Mouse (Mus musculus): ENCODE measurements around the gene Sds.

Sds gene

DNA sequence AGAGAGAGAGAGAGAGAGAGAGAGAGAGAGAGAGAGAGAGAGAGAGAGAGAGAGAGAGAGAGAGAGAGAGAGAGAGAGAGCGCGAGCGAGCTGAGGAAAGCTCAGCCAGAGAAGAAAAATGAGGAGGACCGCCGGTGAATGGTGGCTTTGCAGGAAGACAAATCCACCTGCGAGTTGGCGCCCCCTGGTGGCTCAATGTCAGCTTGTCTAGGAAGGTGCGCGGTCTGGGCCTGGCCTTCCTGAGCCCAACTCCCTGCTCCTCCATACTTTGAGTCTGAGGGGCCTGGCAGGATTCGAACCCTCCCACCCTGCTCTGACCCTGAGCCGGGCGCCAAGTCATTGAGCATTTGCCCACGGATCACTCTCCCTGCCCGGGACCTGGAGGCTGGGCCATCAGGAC is 35.6 kb upstream of the Sds start:
- DNase-seq (ENCODE audit: low read depth) = peak; percentile 34

DNA sequence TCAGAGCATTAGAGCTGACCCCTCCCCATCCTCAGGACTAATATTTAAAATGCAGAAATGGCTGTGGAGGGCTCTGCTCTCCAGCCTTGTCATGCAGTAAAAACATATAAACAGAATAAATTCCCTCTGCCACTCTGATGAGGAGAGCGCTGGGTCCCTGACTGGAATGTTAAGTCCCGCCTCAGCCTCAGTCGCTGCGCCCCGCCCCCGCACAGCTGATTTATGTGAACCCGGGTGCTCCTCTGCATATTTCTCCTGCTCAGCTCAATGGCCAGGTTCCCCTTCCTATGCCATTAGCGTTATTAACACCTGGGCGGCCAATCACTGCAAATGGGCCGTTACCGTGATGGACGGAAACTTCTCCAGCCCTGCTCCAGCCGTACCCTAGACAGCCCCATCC is 29.0 kb upstream of the Sds start:
- DNase-seq (ENCODE audit: low read depth) = no peak

DNA sequence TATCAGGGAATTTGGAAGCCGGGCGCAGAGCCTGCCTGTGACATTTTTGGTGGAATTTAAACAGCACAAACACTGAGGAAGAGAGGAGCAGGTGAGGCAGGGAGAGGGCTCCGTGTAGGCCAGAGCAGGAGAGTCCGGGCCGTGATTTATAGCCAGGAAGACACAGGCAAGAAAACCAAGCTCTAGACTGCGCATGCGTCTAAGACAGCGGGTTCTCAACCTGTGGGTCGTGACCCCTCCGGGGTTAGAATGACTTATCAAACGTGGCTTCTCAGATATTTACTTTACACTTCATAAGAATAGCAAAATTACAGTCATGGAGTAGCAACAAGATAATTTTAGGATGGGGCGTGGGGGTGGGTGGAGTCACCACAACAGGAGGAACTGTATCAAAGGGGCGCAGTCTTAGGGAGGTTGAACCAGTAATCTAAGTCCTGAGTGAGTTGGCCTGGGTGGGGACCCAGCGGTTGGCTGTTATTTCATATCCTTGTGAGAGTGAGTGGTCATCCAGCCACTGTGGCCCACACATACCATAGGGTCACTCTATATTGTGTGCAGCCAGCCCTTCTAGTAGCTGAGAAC is 21.5 kb upstream of the Sds start:
- no peak for DNase-seq (ENCODE audit: low read depth)

DNA sequence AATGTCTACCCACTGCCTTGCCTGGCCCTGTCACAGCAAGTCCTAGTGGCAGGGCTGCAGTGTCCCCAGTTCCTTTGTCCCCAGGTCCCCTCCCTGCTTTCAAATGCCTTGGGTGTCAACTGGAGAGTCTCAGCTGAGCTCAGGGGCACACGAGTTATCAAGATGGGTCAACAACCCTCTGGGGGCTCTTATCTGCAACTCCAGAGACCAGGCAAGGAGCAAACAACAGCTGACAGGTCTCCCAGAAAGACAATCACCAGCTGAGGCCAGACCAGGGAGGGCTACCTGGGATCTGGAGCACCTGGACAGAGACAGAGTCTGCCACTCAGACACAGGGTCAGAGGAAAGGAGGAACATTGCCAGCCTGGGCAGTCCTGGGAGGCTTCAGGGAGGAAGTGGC is 20.1 kb upstream of the Sds start:
- DNase-seq (ENCODE audit: low read depth) = no peak

DNA sequence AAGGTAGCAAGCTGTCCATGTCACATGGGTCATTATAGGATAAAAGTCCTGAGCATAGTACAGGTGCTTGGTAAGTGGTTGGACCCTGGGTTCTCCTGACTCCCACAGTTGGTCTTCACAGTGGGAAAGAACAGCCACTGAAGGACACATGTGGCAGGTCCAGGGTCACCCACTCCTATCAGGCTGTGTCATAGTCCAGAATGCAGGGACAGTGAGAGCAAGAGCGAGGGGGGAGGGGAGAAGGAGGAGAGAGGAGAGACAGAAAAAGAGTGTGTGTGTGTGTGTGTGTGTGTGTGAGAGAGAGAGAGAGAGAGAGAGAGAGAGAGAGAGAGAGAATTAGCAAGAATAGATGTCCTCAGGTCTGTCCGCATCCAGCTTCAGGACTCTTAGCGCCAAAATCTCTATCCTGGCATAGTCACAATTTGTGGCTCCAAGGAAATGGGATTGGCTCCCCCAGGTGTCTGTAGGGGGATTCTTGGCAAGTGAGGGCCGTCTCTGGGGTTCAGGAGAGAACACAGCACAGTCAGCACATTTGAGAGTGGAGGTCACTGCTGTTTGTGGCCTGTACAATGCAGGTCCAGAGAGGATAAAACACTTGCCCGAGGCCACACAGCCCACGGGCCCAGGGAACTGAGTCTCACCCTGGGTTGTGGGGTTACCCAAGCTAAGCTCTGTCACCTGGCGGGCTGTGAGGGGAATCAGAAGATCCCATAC is 19.3 kb upstream of the Sds start:
- DNase-seq (ENCODE audit: low read depth) = no peak

DNA sequence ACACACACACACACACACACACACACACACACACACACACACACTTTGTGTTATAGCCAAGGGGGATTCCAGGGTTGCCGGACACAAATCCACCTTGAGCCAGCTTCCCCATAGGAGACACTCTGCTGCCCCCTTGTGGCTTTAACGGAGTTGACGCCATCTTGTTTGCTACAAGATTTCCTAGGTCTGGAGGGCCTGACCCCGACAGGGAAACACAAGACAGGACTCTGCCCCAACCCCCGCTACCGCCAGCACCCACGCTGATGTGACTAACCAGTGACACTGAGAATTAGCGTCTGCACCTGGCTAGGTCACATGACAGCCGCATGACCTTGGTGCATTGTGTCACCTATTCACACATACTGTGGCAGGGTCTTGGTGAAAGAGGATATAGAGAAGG is 18.7 kb upstream of the Sds start:
- DNase-seq (ENCODE audit: low read depth) = no peak

DNA sequence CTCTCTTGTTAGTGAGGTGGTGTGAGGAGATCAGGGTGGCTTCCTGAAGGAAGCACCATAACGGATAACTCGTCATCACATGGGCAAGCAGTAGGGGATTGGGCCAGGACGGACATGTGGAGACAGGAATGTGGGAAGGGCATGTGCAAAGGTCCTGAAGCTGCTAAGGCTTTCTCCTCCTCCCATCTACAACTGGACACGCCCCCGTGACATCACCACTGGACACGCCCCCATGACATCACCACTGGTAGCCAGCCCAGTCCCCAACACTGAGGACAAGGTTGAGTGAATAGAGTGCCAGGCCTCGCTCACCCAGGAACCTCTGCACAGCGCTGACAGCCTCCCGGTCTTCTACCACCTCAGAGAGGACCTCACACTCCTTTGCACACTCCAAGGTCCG is 17.2 kb upstream of the Sds start:
- DNase-seq (ENCODE audit: low read depth) = no peak

DNA sequence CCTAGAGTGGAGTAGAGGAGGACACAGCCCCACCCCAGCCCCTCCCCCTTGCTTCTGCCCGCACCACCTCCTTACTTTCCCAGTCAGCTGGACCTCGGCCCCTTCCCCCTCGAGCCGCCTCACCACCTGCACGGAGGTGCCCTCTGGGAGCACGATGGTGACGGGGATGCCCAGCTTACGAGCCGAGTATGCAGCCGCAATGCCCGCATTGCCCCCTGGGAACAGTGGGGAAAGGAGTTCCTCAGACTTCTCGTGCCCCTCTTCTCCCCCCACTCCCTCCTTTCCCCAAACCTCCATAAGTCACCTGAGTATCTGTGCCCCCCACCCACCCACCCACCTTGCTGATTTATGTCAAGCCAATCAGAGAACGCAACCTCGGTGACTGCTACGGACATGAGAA is 14.4 kb upstream of the Sds start:
- no peak for DNase-seq (ENCODE audit: low read depth)

DNA sequence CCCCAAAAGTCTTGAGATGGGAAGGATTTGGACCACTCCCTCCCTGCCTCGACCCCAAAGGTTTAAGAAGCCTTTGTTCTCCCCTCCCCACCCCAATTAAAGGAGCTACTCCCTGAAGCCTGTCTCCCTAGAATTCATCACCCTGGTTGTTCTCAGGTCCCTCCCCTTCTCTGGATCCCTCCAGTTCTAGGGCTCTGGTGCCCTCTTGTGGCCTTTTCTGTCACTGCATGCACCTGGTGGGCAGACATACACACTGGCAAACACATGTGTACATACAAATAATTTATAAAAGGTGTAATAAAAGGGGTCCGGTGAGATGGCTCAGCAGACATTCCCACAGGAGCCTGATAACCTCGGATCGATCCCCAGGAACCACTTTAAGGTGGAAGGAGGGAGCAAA is 12.0 kb upstream of the Sds start:
- no peak for DNase-seq (ENCODE audit: low read depth)

DNA sequence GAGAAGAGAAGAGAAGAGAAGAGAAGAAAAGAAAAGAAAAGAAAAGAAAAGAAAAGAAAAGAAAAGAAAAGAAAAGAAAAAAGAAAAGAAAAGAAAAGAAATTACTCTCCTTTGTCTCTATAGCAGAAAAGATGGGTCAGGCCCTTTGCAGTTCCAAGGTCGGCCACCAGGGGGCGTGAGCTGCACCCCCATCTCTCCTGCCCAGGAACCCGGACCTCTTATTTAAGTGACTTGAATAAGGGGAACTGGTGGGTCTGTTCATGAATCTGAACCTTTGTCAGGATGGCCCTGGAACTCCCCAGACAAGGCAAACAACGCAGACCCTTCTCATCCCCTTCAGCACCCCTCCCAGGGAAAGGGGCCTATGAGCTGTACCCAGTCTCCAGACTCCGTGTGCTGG is 11.3 kb upstream of the Sds start:
- DNase-seq (ENCODE audit: low read depth) = no peak

DNA sequence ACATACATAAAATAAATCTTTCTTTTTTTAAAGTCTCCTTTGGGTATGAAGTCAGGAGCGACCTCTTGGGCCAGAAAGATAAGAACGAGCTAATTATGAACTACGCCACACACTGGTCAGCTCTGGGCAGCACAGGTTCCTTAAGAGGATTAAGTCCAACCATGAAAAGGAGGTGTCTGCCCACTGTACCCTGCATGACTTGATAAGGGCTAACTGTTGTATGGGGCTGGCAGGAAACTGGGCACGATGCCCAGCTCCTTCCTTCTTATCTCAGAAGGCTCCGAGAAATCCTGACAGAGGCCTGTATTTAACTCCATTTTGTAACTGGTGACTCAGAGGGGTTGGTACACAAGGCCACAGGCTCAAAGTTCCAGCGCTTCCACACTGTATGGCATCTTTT is 10.5 kb upstream of the Sds start:
- no peak for DNase-seq (ENCODE audit: low read depth)

DNA sequence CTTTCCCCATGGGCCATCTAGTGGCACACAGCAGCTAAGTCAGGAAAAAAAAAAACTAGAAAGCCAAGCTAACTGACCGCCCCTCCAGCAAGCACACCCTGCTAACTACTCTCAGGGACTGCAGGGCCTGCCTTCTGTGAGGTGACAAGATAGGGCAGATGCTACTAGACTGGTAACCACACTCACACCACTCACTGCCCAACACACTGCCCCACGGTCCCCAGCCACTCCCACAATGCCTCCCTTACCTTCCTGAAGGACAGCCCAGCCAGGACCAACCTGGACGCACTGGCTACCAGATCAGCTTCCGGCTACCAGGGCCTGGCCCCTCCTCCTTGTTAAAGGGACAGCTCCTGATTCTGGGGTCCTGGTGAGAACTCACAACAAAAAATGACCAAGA is 9.3 kb upstream of the Sds start:
- no peak for DNase-seq (ENCODE audit: low read depth)

DNA sequence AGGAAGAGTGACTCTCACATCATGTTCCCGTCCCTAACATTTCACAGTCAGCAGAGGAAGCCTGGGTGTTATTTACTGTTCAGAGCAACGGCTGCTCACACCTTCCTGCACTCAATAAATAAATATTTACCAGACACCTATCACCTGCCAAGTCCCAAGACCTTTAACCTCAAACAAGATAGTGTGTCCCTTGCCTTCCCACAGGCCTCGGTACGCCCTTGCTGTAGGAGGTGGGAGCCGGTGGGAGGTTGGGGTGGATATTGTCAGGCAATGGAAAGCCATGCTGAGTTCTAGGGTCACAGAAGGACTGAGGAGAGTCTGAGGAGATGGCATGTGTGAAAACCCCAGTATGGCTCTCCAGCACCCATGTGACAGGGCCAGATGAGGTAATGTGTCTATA is 8.0 kb upstream of the Sds start:
- no peak for DNase-seq (ENCODE audit: low read depth)

DNA sequence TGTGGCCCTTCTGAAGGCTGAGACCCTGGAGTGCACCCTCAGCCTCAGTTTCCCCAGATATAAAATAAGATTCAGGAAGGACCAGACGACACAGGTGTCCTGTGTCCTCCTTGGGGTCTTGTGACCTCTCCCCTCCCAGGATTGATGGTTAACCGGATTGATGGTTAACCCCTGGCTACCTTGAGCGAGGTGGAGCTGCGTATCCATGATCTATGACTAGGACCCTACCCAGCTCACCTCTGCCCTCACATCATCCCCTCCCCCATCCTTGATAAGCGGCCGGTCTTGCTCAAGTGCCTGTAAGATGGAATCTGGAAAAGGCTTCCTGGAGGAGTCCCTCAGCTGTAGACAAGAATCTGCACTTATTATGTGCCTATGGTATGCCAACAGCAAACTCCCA is 7.5 kb upstream of the Sds start:
- no peak for DNase-seq (ENCODE audit: low read depth)

DNA sequence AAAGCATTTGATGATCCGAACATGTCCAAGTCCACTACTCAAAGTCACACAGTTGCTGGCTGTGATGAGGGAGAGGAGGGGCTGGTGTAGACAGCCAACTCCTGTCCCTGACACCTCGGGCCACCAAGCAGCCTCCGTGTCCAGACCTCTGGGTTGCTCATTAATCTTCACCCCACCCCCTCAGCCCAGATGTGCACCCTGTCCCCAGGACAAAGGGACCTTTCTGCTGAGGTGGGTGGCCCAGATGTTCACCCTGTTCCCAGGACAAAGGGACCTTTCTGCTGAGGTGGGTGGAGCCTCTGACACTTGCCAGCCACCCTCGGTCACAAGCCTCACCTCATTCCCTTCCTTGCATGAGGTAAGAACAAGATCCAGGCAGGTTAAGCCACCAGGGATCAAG is 4.8 kb upstream of the Sds start:
- no peak for DNase-seq (ENCODE audit: low read depth)

DNA sequence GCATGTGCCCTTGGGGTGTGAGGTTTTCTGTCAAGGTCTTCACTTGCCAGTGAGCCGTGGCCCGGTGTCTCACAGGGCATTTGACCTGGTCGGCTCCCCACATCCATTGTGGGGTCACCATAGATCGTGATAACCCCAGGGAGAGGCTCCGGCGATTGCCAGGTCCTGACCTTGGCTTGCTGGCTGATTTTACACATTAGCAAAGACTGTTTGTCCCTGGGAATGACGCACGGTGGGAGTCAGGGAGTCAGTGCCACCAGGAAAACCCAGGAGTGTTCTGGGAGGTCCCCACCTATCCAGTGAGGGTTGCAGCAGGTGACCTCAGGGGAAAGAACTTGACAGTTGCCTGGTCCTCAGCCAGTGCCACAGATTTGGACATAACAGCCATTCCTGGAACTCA is 3.6 kb upstream of the Sds start, which contains the start of gene Sdsl:
Gene Sdsl (minus strand): TSS at position 41 of the 400 bp plus-strand sequence.
- no peak for DNase-seq (ENCODE audit: low read depth)

DNA sequence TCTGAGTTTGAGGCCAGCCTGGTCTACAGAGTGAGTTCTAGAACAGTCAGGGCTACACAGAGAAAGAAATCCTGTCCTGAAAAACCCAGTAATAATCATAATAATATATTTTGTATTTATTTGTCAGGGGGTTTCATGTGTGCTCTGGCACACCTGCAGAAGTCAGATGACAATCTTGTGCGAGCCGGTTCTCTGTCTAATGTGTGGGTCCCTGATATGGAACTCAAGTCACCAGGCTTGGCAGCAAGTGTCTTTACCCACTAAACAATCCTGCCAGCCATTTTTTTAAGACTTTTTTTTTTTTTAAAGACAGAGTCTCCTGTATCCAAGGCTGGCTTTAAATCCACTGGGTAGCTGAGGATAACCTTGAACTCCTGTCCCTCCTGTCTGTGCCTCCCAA is 3.0 kb upstream of the Sds start:
- DNase-seq (ENCODE audit: low read depth) = no peak

DNA sequence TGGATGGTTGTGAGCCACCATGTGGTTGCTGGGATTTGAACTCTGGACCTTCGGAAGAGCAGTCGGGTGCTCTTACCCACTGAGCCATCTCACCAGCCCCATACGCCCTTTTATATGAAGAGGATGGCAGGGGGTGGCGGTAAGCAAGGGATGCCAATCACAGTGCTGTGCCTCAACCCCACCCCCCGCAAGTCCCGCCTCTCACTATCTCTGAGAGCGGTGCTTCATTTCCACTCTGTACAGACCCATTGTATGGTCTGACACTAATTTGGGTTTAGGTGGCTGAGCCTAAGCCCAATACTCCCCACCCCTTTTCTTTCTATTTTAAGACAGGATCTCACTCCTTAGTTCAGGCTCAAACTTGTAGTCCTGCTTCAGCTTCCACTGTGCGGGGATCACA is 465 bp upstream of the Sds start:
- no peak for DNase-seq (ENCODE audit: low read depth)

DNA sequence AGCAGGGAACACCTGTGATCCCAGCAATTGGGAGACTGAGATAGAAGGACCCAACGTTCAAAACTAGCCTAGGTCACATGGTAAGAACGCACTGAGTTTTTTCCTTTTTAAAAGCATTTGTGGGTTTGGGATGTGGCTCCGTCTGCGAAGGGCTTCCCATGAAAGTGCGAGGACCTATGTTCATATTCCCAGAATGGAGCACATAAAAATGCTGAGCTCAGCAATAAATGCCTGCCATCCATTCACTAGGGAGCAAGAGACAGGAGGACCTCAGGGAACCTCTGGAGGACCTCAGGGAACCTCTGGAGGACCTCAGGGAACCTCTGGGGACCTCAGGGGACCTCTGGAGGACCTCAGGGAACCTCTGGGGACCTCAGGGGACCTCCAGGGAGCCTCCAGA is 1.7 kb downstream of the Sds start:
- no peak for DNase-seq (ENCODE audit: low read depth)

DNA sequence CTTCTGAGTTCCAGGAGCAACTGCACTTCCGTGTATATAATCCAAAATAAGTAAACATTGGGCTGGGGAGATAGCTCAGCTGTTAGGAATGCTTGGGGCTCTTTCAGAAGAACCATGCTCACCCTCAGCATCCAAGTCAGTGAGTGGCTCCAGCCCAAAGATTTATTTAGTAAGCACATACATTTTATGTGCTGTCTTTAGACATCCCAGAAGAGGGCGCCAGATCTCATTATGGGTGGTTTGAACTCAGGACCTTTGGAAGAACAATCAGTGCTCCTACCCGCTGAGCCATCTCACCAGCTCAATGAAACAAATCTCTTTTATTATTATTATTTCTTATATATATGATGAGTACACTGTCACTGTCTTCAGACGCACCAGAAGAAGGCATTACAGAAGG is 3.2 kb downstream of the Sds start:
- DNase-seq (ENCODE audit: low read depth) = no peak

DNA sequence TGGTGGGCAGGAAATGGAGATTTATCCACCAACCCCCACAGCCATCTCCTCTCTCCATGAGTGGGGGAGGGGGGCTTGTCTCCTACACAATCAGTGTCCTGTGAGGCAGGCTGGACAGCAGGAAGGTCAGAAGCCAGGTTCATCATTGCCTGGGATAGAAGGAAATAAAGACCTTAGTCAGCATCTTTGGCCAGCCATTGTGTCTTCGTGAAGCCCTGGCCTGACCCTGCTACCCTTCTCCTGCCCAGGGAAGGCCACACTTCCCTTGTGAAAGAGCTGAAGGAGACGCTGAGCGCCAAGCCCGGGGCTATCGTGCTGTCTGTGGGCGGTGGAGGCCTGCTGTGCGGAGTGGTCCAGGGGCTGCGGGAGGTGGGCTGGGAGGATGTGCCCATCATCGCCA is 4.9 kb downstream of the Sds start:
- no peak for DNase-seq (ENCODE audit: low read depth)

DNA sequence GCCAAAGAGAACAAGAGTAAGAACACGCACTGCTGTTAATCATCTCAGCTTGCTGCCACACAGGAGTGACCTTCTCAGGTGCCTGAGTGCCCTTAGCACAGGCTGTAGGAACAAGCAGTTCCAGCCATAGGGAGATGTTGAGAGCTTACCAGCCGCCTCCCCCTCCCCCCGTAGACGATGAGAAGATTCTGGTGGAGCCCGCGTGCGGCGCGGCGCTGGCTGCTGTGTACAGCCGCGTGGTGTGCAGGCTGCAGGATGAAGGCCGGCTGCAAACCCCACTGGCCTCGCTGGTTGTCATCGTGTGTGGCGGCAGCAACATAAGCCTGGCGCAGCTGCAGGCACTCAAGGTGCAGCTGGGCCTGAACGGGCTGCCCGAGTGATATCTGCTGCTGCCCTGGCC is 7.1 kb downstream of the Sds start:
- no peak for DNase-seq (ENCODE audit: low read depth)

DNA sequence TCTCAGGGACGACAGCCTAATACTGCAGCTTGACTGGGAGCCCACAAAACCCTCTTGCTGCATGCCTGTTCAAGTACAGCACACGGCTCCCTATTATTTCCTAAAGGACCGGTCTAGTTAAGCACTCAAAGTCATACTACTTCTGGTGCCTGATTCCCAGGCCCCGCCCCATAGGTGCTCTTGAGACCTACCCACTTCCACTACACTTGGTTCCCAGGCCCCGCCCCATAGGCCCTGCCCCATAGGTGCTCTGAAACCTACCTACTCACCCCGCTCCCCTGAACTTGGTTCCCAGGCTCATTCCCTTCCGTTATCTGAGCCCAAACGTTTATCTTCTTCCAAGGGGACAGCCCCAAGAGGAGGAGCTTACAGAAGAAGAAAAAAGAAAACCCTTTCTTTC is 11.5 kb downstream of the Sds start:
- DNase-seq (ENCODE audit: low read depth) = no peak

DNA sequence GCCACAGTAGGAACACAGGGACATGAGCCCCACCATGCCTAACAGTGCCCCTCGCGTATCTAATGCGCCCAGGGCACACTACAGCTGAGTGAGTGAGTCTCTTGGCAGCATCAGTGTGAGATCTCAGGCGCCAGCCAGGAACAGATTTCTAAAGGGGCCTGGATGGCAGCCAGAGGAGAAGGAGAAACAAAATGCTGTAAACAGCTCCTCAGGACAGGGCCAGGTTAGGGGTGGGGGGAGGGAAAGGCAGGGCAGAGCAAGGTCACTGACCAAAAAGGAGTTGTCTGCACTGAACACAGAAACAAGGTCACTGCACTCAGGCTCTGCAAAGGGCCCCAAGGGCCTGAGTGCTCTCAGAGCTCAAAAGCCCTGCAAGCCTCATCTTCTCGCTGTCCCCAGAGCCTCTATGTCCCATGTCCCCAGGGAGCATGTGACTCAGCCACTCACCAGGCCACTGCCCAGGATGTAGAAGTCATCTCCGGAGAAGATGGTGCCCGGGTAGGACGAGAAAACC is 14.4 kb downstream of the Sds start:
- no peak for DNase-seq (ENCODE audit: low read depth)
